Mouse (Mus musculus): ENCODE results near the gene Mmrn2. TPM values are rescaled to one million over a fixed set of nuclear protein-coding genes. Genes with fewer than 3 reads are reported as not detected.
"Not testable (repeated sequence)": the region's sequence is repeated elsewhere in the genome, so short reads cannot be mapped to it uniquely, and the experiment has no call there.

The Mmrn2 gene
- total RNA-seq, 2 experiments from 2014 or later = not detected

GRCm38 (mm10) chr14:34359676-34360244 is 15.5 kb upstream of the Mmrn2 start:
- ATAC-seq (replicated peaks; ENCODE audit: low FRiP score, low TSS enrichment, poor library complexity, severe bottlenecking) = no peak

DNA sequence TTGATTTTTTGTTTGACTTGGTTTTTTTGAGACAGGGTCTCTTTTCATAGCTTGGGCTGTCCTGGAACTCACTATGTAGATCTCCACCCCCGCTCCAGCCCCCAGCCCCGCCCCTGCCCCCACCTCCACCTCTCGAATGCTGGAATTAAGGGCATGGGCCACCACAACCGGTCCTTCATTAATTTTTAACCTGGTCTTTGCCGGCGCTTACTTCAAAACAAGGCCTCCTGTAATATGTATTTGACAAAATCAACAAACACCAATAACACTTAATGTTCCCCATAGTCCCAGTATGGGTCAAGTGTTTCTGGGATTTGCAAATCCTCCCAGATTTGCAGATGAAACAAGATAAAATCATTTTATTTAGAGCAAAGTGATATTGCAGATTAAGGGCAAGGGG is 15.0 kb upstream of the Mmrn2 start:
- no peak for ATAC-seq (replicated peaks; ENCODE audit: low FRiP score, low TSS enrichment, poor library complexity, severe bottlenecking)

- 0 out of 2 replicates have a peak, but pooled peaks have one; percentile 42 for ATAC-seq (replicated peaks; ENCODE audit: low FRiP score, low TSS enrichment, poor library complexity, severe bottlenecking)
Measured at GRCm38 (mm10) chr14:34362135-34362534, 13.1 kb upstream of the Mmrn2 start.

DNA sequence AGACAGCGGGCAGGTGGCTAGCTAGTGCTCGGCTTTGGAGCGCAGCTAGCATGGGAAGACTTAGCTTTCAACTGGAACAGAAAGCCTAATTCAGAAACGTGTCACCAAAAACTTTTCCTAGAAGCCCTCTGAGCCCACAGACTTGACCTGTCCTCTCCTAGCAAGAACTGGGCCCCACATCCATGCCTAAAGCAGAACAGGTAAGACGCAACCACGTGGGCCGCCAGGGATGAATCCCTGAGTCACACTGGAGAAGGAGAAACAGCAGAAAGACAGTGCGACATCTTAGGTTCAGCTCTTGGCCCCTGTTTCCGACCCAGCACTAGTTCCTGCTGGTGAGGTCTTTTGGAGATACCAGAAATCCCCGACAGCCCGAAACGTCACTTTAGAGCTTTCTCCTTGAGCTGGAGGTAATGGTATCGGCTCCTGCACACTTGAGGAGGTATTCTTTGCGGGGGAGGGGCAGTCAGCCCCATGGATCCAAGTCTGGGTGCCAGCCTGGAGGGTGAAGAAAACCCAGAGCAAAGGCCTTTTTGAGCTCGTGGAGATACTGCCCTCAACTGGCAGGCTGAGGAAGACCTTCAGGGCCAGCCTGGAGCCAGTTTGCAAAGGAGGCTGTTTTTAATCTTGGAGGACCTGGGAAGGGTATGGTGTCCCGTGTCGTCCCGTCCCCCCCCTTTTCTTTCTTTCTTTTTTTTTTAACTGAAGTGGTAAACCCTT is 12.4 kb upstream of the Mmrn2 start:
- peak; percentile 73 for ATAC-seq (replicated peaks; ENCODE audit: low FRiP score, low TSS enrichment, poor library complexity, severe bottlenecking)

DNA sequence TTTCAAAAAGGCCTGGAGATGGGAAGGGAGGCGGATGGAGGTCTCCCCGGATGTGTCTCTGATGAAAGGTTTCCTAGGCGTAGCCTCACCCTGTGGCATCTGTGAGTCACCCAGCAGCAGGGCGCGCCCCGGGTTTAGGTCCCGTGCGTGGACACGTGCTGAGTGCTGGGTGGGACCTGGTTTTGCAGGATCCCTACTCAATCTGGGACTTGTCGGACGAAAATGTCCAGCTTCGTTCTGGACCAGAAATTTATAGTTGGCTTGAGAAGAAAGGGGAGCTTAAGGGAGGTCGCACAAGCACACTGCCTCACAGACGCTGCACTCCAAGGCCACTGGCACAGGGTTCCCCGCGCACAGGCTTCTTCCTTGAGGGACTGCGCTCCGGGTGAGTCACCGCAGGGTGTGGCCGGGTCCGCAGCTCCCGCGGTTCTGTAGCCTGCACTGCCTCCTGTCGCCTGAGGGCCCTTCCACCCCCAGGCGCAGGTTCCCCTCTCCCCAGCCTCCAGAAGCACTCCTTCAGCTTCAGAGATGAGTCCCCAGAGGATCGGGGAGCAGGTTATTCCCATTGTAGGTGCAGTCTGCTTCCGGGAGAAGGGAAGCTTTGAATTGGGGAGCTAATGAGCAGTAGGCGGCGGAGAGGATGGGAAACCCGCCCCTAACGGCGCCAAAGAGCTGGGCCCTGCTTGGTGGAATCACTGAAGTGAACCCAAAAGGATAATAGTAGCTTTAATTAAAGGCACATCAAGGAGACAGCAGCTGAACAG is 11.6 kb upstream of the Mmrn2 start:
- peak; percentile 63 for ATAC-seq (replicated peaks; ENCODE audit: low FRiP score, low TSS enrichment, poor library complexity, severe bottlenecking)

DNA sequence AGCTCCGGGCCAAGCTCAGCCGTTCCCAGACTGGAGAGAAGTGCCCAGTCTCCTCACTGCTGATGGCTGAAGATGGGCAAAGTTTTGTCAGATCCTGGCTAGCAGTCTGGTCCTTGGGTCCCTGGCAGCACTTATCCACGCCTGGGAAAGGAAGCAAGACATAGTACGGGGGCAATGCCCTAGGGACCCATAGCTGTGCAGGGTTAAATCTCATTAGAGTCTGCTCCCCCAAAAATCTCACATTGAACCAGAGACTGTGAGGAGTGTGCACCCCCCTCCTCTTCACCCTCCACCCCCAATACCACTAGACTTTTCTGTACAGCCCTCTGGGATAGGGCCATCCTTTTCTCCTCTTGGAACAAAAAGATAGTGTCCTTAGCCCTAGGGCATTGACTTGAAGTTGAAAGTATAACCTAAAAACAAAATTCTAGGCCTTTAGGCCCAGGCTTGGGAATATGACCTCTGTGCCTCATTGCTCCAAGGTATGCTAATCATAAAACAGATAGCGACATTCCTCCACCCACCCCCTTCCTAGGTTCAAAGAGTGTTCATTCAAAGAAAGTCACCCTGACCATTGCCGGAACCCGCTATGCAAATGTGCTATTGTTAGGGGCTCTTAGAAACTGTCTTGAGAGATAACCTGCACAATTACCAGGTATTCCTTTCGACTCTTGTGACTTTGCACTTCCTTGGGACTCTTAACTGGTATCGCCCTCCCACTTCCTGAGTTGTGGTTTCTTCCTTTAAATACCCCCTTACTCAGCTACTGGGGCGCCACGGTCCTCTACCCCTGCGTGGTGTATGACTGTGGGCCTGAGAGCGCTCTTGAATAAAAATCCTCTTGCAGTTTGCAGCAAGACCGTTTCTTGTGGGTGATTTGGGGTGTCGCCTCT is 10.8 kb upstream of the Mmrn2 start:
- ATAC-seq (replicated peaks; ENCODE audit: low FRiP score, low TSS enrichment, poor library complexity, severe bottlenecking) = not testable (repeated sequence)

GRCm38 (mm10) chr14:34365147-34365507 is 10.1 kb upstream of the Mmrn2 start:
- ATAC-seq (replicated peaks; ENCODE audit: low FRiP score, low TSS enrichment, poor library complexity, severe bottlenecking) = no peak

GRCm38 (mm10) chr14:34370203-34370602 is 5.1 kb upstream of the Mmrn2 start:
- ATAC-seq (replicated peaks; ENCODE audit: low FRiP score, low TSS enrichment, poor library complexity, severe bottlenecking) = no peak

DNA sequence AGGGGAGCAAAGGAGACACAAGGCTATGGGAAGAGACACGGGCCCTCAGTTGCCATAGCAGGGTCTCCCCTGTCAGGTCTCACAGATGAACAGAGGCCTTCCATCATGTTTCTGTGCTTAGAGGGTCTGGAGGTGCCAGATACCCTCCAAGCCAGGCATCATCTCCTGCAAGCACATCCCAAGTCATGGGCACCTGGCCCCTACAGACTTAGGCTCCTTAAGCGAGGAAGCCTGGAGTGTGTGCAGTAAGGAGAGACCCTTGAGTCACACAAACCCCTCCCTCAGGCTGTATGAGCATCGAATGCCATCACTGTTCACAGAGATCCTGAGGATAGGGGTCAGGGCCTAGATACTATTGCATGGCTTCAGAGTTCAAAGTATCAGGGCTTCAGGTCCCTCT is 4.3 kb upstream of the Mmrn2 start:
- ATAC-seq (replicated peaks; ENCODE audit: low FRiP score, low TSS enrichment, poor library complexity, severe bottlenecking) = no peak

- no peak; the same call in 1 of the 2 replicates for ATAC-seq (replicated peaks; ENCODE audit: low FRiP score, low TSS enrichment, poor library complexity, severe bottlenecking)
Measured at GRCm38 (mm10) chr14:34371763-34372162, 3.5 kb upstream of the Mmrn2 start.

- ATAC-seq (replicated peaks; ENCODE audit: low FRiP score, low TSS enrichment, poor library complexity, severe bottlenecking) = no peak
Measured at GRCm38 (mm10) chr14:34372646-34373045, 2.6 kb upstream of the Mmrn2 start.

DNA sequence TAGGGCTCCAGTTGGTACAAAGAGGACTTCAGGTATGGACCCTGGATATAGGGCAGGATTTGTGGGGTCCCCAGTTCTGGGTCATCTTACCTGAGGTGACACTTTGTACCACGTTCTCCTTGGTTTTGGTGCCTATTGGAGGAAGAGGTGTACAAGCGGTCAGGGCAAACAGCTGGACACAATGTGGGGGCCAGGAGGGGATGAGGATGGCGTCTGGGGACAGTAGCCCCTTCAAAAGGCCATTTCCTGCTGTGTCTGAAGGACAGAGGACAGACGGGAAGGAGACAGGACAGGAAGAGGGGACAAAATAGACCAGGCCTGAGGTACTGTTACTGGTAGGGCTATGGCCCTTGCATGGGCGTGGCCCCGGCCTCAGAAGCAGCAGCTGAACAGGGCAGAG is 1.7 kb upstream of the Mmrn2 start:
- ATAC-seq (replicated peaks; ENCODE audit: low FRiP score, low TSS enrichment, poor library complexity, severe bottlenecking) = no peak

DNA sequence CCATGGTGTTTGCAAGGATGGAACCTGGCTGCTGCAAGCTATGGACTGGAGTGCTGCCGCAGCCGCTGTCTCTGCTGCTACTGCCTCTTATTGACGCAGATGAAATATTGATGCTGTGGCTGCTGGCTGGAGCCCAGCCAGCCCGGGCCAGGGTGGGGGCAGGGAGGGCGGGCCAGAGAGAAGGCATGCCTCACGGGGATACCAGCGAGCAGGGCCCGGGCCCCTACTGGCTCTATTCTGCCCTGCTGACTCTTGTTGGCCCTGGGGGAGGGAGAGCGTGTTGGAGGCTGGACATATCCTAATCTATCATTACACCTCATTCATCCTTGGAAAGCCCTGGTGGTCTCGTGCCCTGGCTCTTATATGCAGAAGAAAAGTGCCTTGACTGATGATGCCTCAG is 688 bp upstream of the Mmrn2 start, which contains the start of gene Sncg:
Sncg (minus strand) TSS at position 213 of the 400 bp plus-strand sequence.
- ATAC-seq (replicated peaks; ENCODE audit: low FRiP score, low TSS enrichment, poor library complexity, severe bottlenecking) = no peak

DNA sequence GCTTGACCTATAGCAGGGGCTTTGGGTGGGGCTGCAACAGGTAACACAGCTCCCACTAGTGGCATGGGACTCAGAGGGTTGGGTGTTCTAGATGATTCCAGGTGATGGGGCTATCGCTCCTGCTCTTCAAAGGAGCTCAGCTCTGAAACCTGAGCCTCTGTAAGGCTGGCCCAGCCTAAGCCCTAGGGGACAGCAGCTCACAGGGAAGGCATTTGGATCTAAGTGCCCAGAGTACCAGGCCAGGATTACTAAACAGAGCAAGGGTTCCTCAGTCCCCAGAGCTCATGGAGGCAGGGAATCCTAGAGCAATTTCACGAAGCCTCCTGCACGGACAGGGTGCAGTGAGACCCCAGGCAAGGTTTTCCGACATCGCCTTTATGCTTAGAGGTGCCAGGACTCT is 676 bp downstream of the Mmrn2 start:
- no peak for ATAC-seq (replicated peaks; ENCODE audit: low FRiP score, low TSS enrichment, poor library complexity, severe bottlenecking)

GRCm38 (mm10) chr14:34377121-34377520 is 1.9 kb downstream of the Mmrn2 start:
- ATAC-seq (replicated peaks; ENCODE audit: low FRiP score, low TSS enrichment, poor library complexity, severe bottlenecking) = no peak

- no peak for ATAC-seq (replicated peaks; ENCODE audit: low FRiP score, low TSS enrichment, poor library complexity, severe bottlenecking)
Measured at GRCm38 (mm10) chr14:34378560-34379331, 3.5 kb downstream of the Mmrn2 start.

- ATAC-seq (replicated peaks; ENCODE audit: low FRiP score, low TSS enrichment, poor library complexity, severe bottlenecking) = no peak
Measured at GRCm38 (mm10) chr14:34382921-34383704, 7.8 kb downstream of the Mmrn2 start.

- no peak for ATAC-seq (replicated peaks; ENCODE audit: low FRiP score, low TSS enrichment, poor library complexity, severe bottlenecking)
Measured at GRCm38 (mm10) chr14:34393295-34393694, 18.0 kb downstream of the Mmrn2 start.

All from megakaryocyte-erythroid progenitor cell, adult 5-6 weeks (primary cell).